Mouse (Mus musculus) embryonic facial prominence, embryonic 15.5 days (tissue): ENCODE data around the gene Lztr1. TPM values are rescaled to one million over a fixed set of nuclear protein-coding genes. Genes with fewer than 3 reads are reported as not detected.

Experiments
- ATAC-seq: fragments of 200-750 bp; cut with Nextera tagmentation; 2 replicates; pipeline ENCODE4 v1.8.0; 2017; ENCODE audit warnings: low read depth, moderate TSS enrichment; ENCODE audit not compliant: insufficient number of reproducible peaks, low FRiP score, low TSS enrichment
- H3K27ac ChIP-seq: fragments of 300-500 bp; sonication (generic); replicated peaks from 2 replicates; pipeline ENCODE4 v1.5.1; 2015; ENCODE audit warnings: mild to moderate bottlenecking, inconsistent platforms
- H3K27me3 ChIP-seq: fragments of 300-500 bp; sonication (generic); 2 replicates; pipeline ENCODE4 v1.6.1; 2015; ENCODE audit warnings: inconsistent platforms
- H3K36me3 ChIP-seq: fragments of 300-500 bp; sonication (generic); 2 replicates; pipeline ENCODE4 v1.6.1; 2015; ENCODE audit warnings: mild to moderate bottlenecking, inconsistent platforms
- H3K4me1 ChIP-seq: fragments of 300-500 bp; sonication (generic); 2 replicates; pipeline ENCODE4 v1.6.1; 2015; ENCODE audit warnings: inconsistent platforms
- H3K4me2 ChIP-seq: fragments of 300-500 bp; sonication (generic); replicated peaks from 2 replicates; pipeline ENCODE4 v1.6.1; 2015; ENCODE audit warnings: mild to moderate bottlenecking, inconsistent platforms
- H3K4me3 ChIP-seq: fragments of 300-500 bp; sonication (generic); replicated peaks from 2 replicates; pipeline ENCODE4 v1.5.1; 2015; ENCODE audit warnings: mild to moderate bottlenecking, inconsistent platforms
- H3K9ac ChIP-seq: fragments of 300-500 bp; sonication (generic); 2 replicates; pipeline ENCODE4 v1.6.1; 2015; ENCODE audit warnings: inconsistent platforms
- H3K9me3 ChIP-seq: fragments of 300-500 bp; sonication (generic); replicated peaks from 2 replicates; pipeline ENCODE4 v1.6.1; 2016; ENCODE audit warnings: inconsistent platforms
- WGBS: fragments of 180-500 bp; shearing (Covaris S2); methylation state at CpG from one replicate; pipeline ENCODE4 v1.1.7; 2015; 5-methylcytosine and 5-hydroxymethylcytosine counted together
- polyA plus RNA-seq: library from polyadenylated mRNA; unstranded; fragments of >200 nt; fragmentation: Nextera tagmentation; extraction: Ambion mirVana; gene quantifications from 2 replicates; pipeline ENCODE4 v1.2.1, GENCODE M21; 2015

The Lztr1 gene
- polyA plus RNA-seq, 1 experiment from 2014 or later: 89.9 TPM

DNA sequence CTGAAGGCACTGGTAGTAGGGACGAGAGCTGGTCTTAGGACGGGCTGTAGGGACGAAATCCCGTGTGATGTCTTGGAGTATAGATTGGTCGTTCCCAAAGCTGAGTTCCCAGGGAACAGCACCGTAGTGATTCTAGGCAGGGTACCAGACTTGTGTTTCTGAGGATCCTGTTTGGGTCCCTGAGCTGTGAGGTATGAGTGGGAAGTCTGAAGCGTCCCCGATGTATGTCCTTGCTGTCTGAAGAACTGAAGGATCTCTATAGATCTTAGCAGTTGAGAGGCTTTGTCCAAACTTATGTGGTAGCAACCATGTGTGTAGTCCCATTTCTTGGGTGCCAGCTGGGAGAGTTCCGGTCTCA lies 731 bp downstream of the Lztr1 start:
- Histone ChIP-seq H3K9ac (peak overlapping the region; percentile 82), H3K4me3 (peak overlapping the region; percentile 83), H3K27me3 (no peaks in the 10 kb centered on the region), H3K27ac (peak overlapping the region; percentile 96), H3K9me3 (no peaks in the 10 kb centered on the region), H3K4me2 (peak overlapping the region; percentile 78), H3K36me3 (peaks cover 31% of the 10 kb centered on the region), H3K4me1 (peaks cover 14% of the 10 kb centered on the region)
- WGBS: 7% methylated on average over 9 of the region's 9 CpGs
- no peak for ATAC-seq

DNA sequence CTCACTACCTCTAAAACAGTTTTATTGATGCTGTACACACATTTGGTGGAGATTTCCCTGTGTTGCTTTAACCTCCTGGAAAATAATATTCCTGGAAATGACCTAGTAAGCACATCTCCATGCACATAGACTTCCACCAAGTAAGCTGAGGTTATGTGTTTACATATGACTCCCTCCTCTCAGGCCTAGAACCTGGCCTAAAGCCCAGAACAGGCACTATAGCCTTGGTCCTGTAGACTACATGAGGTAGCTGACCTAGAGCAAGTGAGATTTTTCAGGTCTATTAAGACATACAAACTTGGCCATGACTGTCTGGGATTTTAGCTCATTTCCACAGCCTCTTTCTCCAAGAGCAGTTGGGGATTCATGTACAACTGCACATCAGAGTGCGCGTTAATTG lies 1.7 kb downstream of the Lztr1 start:
- H3K27ac ChIP-seq: no peak overlapping the region
- peaks cover 36% of the 10 kb centered on the region for H3K36me3 ChIP-seq
- H3K9ac ChIP-seq: no peak overlapping the region
- peaks cover 14% of the 10 kb centered on the region for H3K4me1 ChIP-seq
- WGBS: 98% methylated on average over 2 of the region's 2 CpGs
- H3K4me3 ChIP-seq: peak overlapping the region; percentile 83; the same call in 1 of the 2 replicates
- no peaks in the 10 kb centered on the region for H3K9me3 ChIP-seq
- no peaks in the 10 kb centered on the region for H3K27me3 ChIP-seq
- H3K4me2 ChIP-seq: peak overlapping the region; percentile 78
- no peak for ATAC-seq

DNA sequence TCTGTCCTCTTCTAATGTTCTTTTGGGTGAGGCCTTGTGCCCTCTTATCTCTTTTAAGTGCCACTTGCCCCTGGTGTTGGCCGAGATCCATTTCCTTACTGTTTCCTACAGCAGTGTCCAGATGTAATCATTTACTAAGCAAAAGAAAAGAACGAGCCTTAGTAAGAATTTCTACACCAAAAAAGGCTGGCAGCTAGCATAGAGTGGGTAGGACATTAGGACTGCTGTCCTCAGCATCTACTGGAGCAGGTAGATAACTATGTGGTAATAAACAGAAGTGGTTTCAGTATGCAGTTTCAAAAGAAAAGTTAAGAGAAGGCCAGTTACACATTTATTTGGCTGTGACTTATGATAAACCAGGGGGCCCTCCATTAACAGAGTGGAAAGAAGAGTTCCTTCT lies 2.2 kb downstream of the Lztr1 start:
- Histone ChIP-seq H3K9me3 (no peaks in the 10 kb centered on the region), H3K27me3 (no peaks in the 10 kb centered on the region), H3K27ac (no peak overlapping the region), H3K9ac (no peak overlapping the region), H3K4me2 (no peak overlapping the region), H3K4me3 (no peak overlapping the region), H3K36me3 (peaks cover 42% of the 10 kb centered on the region), H3K4me1 (peaks cover 14% of the 10 kb centered on the region)
- 75% methylated on average over 2 of the region's 2 CpGs for WGBS
- ATAC-seq: no peak

DNA sequence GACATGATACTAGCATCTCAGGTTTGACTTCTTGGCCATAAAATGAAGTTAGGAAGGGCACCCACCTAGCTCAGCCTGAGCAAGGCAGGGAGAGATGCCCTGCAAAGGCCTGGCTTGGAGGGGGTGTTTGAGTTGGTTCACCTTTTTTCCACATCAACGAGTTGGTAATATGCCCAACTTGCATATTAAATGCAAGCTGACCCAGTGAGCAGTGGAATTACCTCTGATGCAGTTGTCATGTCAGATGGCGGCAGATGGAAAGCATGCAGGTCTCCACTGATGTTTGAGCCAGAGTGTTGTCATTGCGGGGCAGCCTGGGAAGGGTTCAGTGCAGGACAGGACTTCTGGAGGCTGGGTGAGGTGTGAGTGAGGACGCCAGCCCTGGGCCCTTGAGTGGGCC lies 2.9 kb downstream of the Lztr1 start:
- Histone ChIP-seq H3K9ac (no peak overlapping the region), H3K36me3 (peaks cover 48% of the 10 kb centered on the region)
- 91% methylated on average over 4 of the region's 4 CpGs for WGBS

DNA sequence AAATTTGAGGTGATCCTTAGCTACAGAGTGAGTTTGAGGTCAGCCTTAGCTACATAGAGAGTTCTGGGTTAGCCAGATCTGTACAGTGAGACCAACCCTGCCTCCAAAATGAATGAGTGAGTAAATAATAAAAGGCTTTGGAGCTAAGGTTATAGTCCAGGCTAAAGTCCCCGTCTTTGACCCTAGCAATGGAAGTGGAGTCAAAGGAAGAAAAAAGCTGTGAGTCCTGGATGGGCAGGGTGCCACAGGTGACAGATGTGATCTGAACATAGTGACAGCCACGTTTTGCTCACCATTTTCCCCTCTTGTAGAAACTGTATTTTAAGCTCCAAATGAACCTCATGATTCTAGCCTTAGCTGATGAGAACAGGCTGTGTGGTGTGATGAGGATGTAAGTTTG lies 10.4 kb downstream of the Lztr1 start:
- H3K4me1 ChIP-seq: no peaks in the 10 kb centered on the region
- no peak overlapping the region for H3K27ac ChIP-seq
- ATAC-seq: no peak
- H3K4me3 ChIP-seq: no peak overlapping the region
- WGBS: 94% methylated on average over 2 of the region's 2 CpGs
- H3K27me3 ChIP-seq: no peaks in the 10 kb centered on the region
- no peak overlapping the region for H3K9ac ChIP-seq
- H3K4me2 ChIP-seq: no peak overlapping the region
- H3K9me3 ChIP-seq: no peaks in the 10 kb centered on the region
- peaks cover 88% of the 10 kb centered on the region for H3K36me3 ChIP-seq

More for the DNA sequence above, 2.9 kb downstream of the Lztr1 start:
- ATAC-seq: no peak
- no peak overlapping the region for H3K27ac ChIP-seq
- H3K27me3 ChIP-seq: no peaks in the 10 kb centered on the region
- H3K4me2 ChIP-seq: no peak overlapping the region
- H3K4me3 ChIP-seq: no peak overlapping the region
- peaks cover 14% of the 10 kb centered on the region for H3K4me1 ChIP-seq
- no peaks in the 10 kb centered on the region for H3K9me3 ChIP-seq

DNA sequence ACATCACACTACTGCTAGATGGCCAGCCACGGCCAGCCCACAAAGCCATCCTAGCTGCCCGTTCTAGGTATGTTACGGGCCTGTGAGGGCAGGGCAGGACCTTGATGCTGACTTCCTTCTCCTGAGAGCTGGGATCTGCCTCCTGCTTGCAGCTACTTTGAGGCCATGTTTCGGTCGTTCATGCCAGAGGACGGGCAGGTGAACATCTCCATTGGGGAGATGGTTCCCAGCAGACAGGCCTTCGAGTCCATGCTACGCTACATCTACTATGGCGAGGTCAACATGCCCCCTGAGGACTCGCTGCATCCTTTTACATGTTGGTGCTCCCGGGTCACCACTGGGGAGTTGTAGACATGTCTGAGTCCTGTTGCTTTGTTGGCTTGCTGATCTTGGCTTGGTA lies 15.7 kb downstream of the Lztr1 start:
- Histone ChIP-seq H3K9ac (no peak overlapping the region), H3K9me3 (no peaks in the 10 kb centered on the region), H3K27ac (no peak overlapping the region), H3K4me3 (no peak overlapping the region), H3K27me3 (no peaks in the 10 kb centered on the region), H3K4me2 (no peak overlapping the region), H3K4me1 (0 out of 2 replicates have a peak, but pooled peaks cover 4% of the 10 kb centered on the region), H3K36me3 (peaks cover 97% of the 10 kb centered on the region)
- WGBS: 86% methylated on average over 11 of the region's 11 CpGs
- ATAC-seq: no peak

DNA sequence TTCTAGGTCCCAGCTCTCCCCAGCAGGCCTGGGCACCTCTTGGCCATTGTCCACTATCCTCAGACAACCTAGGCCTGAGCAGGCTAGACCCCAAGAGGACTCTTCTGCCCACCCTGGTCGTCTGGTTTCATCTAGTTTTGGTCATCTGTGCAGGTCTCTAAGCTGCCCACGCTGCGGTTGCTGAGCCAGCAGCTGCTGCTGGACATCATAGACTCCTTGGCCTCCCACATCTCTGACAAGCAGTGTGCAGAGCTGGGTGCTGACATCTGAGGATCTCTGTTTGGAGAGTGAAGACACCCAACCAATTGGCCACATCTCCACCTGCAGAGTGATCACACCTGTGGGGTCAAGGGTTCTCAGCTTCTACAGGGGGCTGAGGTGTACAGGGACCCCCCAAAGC lies 17.0 kb downstream of the Lztr1 start:
- Histone ChIP-seq H3K4me1 (peaks cover 14% of the 10 kb centered on the region), H3K4me3 (no peak overlapping the region), H3K9ac (no peak overlapping the region), H3K4me2 (no peak overlapping the region), H3K9me3 (no peaks in the 10 kb centered on the region), H3K27ac (no peak overlapping the region), H3K27me3 (no peaks in the 10 kb centered on the region), H3K36me3 (peaks cover 85% of the 10 kb centered on the region)
- 79% methylated on average over 3 of the region's 3 CpGs for WGBS
- no peak for ATAC-seq

DNA sequence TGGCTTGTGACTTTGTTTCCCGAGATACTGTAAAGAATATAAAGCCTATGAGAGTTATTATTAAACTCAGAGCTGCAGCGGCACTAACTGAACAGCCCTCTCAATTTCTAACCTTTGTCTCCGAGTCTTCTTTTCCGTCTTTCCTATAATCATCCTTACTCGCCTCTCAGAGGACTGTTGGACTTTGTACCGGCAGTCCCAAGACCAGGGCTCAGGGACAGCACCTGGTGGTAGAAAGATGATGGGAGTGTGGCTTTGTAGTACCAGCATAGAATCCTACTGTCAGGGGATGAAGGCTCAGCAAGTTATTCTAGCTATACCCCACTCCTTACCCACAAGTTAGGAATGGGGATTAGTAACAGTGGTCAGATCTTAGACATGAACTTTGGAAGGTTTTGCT lies 17.7 kb downstream of the Lztr1 start:
- 90% methylated on average over 6 of the region's 6 CpGs for WGBS
- peaks cover 78% of the 10 kb centered on the region for H3K36me3 ChIP-seq
- no peak overlapping the region for H3K4me3 ChIP-seq
- no peak overlapping the region for H3K4me2 ChIP-seq
- no peaks in the 10 kb centered on the region for H3K9me3 ChIP-seq
- no peak for ATAC-seq
- no peaks in the 10 kb centered on the region for H3K27me3 ChIP-seq
- peaks cover 14% of the 10 kb centered on the region for H3K4me1 ChIP-seq
- no peak overlapping the region for H3K27ac ChIP-seq
- H3K9ac ChIP-seq: no peak overlapping the region

DNA sequence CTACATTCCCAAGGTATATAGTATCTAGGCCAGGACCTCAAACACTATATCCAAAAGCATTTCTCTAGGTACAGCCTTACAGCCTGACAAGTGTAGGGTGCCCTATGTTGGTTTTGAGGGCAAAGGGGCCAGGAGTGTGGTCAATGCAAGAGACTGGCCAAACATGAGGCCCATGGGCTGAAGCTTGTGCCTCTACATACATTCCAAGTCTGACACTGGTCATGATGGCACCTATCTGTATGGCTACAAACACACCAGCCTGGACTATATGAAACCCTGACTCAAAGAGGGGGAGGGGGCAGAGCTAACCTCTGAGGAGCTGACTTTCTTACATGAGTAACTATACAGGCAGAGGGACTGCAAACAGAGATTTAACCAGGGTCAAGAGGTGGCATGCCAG lies 19.1 kb downstream of the Lztr1 start:
- H3K27ac ChIP-seq: no peak overlapping the region
- H3K4me3 ChIP-seq: no peak overlapping the region
- H3K4me1 ChIP-seq: peaks cover 22% of the 10 kb centered on the region
- peaks cover 64% of the 10 kb centered on the region for H3K36me3 ChIP-seq
- H3K27me3 ChIP-seq: no peaks in the 10 kb centered on the region
- no peak overlapping the region for H3K4me2 ChIP-seq
- ATAC-seq: no peak
- no peaks in the 10 kb centered on the region for H3K9me3 ChIP-seq
- no peak overlapping the region for H3K9ac ChIP-seq

DNA sequence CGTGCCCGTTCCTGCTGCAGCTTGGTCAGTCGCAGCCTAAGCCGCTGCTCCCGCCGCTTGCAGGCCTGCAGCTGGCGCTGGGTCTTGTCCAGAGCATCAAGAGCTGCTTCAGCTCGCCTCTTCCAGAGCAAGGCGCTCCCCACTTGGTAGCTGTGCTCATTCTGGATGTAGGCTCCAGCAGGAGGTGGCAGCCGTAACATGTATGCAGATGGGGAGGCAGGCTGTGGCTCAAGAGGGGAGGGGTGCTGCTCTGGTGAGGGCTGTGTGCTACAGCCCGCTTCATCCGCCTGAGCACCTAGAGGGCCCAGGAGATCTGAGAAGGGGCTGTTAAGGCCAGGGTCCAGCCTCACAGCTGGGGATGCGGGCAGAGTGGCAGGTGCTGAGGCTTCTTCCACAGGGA lies 19.8 kb downstream of the Lztr1 start:
- H3K4me1 ChIP-seq: peaks cover 22% of the 10 kb centered on the region
- H3K9me3 ChIP-seq: no peaks in the 10 kb centered on the region
- no peak overlapping the region for H3K27ac ChIP-seq
- H3K27me3 ChIP-seq: no peaks in the 10 kb centered on the region
- WGBS: 85% methylated on average over 13 of the region's 13 CpGs
- H3K36me3 ChIP-seq: peaks cover 58% of the 10 kb centered on the region
- no peak overlapping the region for H3K9ac ChIP-seq
- no peak overlapping the region for H3K4me3 ChIP-seq
- no peak overlapping the region for H3K4me2 ChIP-seq
- no peak for ATAC-seq

DNA sequence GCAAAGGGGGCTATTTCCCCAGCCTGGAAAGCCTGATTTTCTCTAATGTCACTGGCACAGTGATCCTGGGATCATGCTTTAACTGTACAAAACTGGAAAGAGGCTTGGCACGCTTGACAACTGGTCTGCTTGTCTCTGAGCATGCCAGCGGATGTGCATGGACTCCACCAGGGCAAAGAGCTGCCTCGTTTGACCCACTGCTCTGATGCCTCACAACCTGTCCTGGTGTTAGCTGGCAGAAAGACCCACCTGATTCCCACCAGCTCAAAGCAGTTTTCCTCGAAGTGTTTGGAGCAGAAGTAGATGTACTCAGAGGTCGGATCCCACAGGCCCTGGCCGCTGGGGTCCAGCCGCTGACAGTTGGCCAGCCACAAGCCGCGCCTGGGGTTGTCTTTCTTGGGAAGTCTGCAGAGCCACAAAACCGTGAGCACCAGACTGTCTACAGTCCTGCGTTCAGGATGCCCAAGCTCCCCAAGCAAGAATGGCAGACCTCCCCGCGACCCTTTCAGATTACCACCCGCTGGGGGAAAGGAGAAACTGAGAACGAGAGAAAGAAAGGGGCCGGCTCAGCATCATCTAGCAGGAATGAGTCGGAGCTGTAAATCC lies 21.6 kb downstream of the Lztr1 start:
- H3K9ac ChIP-seq: peak overlapping the region; percentile 58
- H3K4me2 ChIP-seq: peak overlapping the region; percentile 75
- no peak for ATAC-seq
- peak overlapping the region; percentile 63 for H3K4me3 ChIP-seq
- H3K4me1 ChIP-seq: peaks cover 22% of the 10 kb centered on the region
- peak overlapping the region; percentile 97 for H3K27ac ChIP-seq
- WGBS: 13% methylated on average over 17 of the region's 17 CpGs
- peaks cover 43% of the 10 kb centered on the region for H3K36me3 ChIP-seq
- H3K9me3 ChIP-seq: no peaks in the 10 kb centered on the region
- no peaks in the 10 kb centered on the region for H3K27me3 ChIP-seq

DNA sequence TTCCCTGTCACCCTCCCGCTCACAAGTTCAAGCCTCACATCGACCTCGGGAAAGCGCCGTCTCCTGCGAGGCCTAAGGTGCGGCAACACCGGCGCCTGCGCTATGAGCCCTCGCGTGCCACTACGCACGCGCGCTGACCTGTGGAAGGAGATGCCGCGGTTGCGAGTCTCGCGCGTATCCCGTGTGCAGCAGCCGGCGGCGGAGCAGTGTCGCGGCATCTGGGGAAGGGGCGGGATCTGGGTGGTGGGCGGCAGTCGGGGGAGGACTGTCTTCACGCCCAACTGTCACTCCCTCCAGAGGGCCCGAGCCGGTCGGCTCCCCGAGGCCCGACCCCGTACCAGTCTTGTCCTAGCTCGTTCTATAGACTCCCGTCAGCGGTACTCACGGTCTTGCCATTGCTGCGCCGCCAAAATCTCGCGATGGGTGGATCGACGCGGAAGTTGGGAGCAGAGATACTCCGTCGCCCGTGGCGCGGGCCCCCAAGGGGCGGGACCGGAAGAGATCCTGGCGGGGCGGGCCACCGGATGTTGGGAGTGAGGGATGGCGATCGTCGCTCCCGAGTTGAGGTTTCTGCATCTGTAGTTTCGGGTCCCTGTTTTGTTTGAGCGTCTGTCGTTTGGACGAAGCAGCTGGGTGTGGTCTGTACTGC lies 22.3 kb downstream of the Lztr1 start, which contains the start of gene Thap7:
Thap7 (minus strand) TSS at position 497 of the 649 bp plus-strand sequence.
- H3K36me3 ChIP-seq: peaks cover 36% of the 10 kb centered on the region
- peaks cover 22% of the 10 kb centered on the region for H3K4me1 ChIP-seq
- no peaks in the 10 kb centered on the region for H3K9me3 ChIP-seq
- ATAC-seq: peak; percentile 96
- H3K9ac ChIP-seq: peak within 1 kb of the TSS; percentile 58
- no peaks in the 10 kb centered on the region for H3K27me3 ChIP-seq
- peak within 1 kb of the TSS; percentile 63 for H3K4me3 ChIP-seq
- under 1% methylated on average over 67 of the region's 67 CpGs for WGBS
- H3K27ac ChIP-seq: peak within 1 kb of the TSS; percentile 97
- peak within 1 kb of the TSS; percentile 75 for H3K4me2 ChIP-seq
